Mouse (Mus musculus) limb, embryonic 14.5 days (tissue): ENCODE measurements around the gene Adss. TPM values are rescaled to one million over a fixed set of nuclear protein-coding genes. Genes with fewer than 3 reads are reported as not detected.

Experiments used
- ATAC-seq: fragments of 200-750 bp; cut with Nextera tagmentation; 2 replicates; pipeline ENCODE4 v1.8.0; 2017; ENCODE audit warnings: low read depth, moderate number of reproducible peaks, moderate TSS enrichment; ENCODE audit not compliant: low FRiP score
- DNase-seq: peaks from one replicate; pipeline ENCODE4 v3.0.0-alpha.2; 2015; ENCODE audit warnings: low spot score
- H3K27ac ChIP-seq: fragments of 300-500 bp; sonication (generic); replicated peaks from 2 replicates; pipeline ENCODE4 v1.5.1; 2014; ENCODE audit warnings: low read depth, mild to moderate bottlenecking, low read length, moderate library complexity, mixed read lengths
- H3K27me3 ChIP-seq: fragments of 300-500 bp; sonication (generic); 2 replicates; pipeline ENCODE4 v1.6.1; 2014; ENCODE audit warnings: low read length, mixed read lengths; ENCODE audit not compliant: control insufficient read depth, insufficient read depth
- H3K36me3 ChIP-seq: fragments of 300-500 bp; sonication (generic); 2 replicates; pipeline ENCODE4 v1.6.1; 2014; ENCODE audit warnings: mild to moderate bottlenecking, low read length, moderate library complexity, mixed read lengths; ENCODE audit not compliant: control insufficient read depth, insufficient read depth
- H3K4me1 ChIP-seq: fragments of 300-500 bp; sonication (generic); 2 replicates; pipeline ENCODE4 v1.6.1; 2014; ENCODE audit warnings: antibody characterized with exemption, low read length, mixed read lengths; ENCODE audit not compliant: control insufficient read depth, insufficient read depth
- H3K4me2 ChIP-seq: fragments of 300-500 bp; sonication (generic); replicated peaks from 2 replicates; pipeline ENCODE4 v1.6.1; 2014; ENCODE audit warnings: low read depth, mild to moderate bottlenecking, low read length, moderate library complexity; ENCODE audit not compliant: severe bottlenecking
- H3K4me3 ChIP-seq: fragments of 300-500 bp; sonication (generic); replicated peaks from 2 replicates; pipeline ENCODE4 v1.5.1; 2014; ENCODE audit warnings: low read length
- H3K9ac ChIP-seq: fragments of 300-500 bp; sonication (generic); 2 replicates; pipeline ENCODE4 v1.6.1; 2014; ENCODE audit warnings: mild to moderate bottlenecking, low read depth, low read length, moderate library complexity; ENCODE audit not compliant: severe bottlenecking
- H3K9me3 ChIP-seq: fragments of 300-500 bp; sonication (generic); 2 replicates; pipeline ENCODE4 v1.6.1; 2016; ENCODE audit warnings: low read length; ENCODE audit not compliant: control insufficient read depth
- POLR2A ChIP-seq: fragments of 200-500 bp; IDR thresholded peaks from 2 replicates; pipeline ENCODE4 v1.8.0; 2012; ENCODE audit warnings: inconsistent platforms, mild to moderate bottlenecking, moderate library complexity, borderline replicate concordance; ENCODE audit not compliant: insufficient read depth, insufficient read length; ENCODE audit errors: extremely low read depth
- WGBS: fragments of 180-500 bp; shearing (Covaris S2); extraction: QIAGEN DNeasy Blood & Tissue Kit; methylation state at CpG from one replicate; pipeline ENCODE4 v1.1.7; 2014; 5-methylcytosine and 5-hydroxymethylcytosine counted together
- polyA plus RNA-seq, 2 experiments: library from polyadenylated mRNA; depleted of rRNA in 1 of 2; stranded (reverse) in 1 of 2; unstranded in 1 of 2; fragments of >200 nt; fragmentation: Nextera tagmentation in 1 of 2; extraction: Ambion mirVana in 1 of 2; gene quantifications; 2 replicates each; pipeline versions ENCODE4 v1.2.1 to v1.2.3; 2012 to 2014

Gene Adss
- polyA plus RNA-seq, 2 experiments, result 40.0 to 50.1 TPM

GRCm38 (mm10) chr1:177727883-177728525 lies 68.3 kb downstream of the Adss start:
- Histone ChIP-seq H3K27me3 (no peaks in the 10 kb centered on the region), H3K4me2 (no peak overlapping the region), H3K4me3 (no peak overlapping the region), H3K36me3 (no peaks in the 10 kb centered on the region), H3K9ac (no peak overlapping the region), H3K4me1 (no peaks in the 10 kb centered on the region), H3K27ac (no peak overlapping the region), H3K9me3 (no peaks in the 10 kb centered on the region)
- no peak for DNase-seq
- no peak for TF ChIP-seq POLR2A
- no peak for ATAC-seq
- 77% methylated on average over 3 of the region's 3 CpGs for WGBS

- Histone ChIP-seq H3K9ac (no peak overlapping the region), H3K4me3 (no peak overlapping the region), H3K27ac (no peak overlapping the region), H3K27me3 (no peaks in the 10 kb centered on the region), H3K4me1 (no peaks in the 10 kb centered on the region), H3K36me3 (no peaks in the 10 kb centered on the region), H3K9me3 (no peaks in the 10 kb centered on the region), H3K4me2 (no peak overlapping the region)
- TF ChIP-seq POLR2A, result no peak
- 75% methylated on average over 5 of the region's 5 CpGs for WGBS
- DNase-seq, result no peak
- no peak for ATAC-seq
Measured at GRCm38 (mm10) chr1:177726870-177727269, 69.4 kb downstream of the Adss start.

- Histone ChIP-seq H3K4me2 (no peak overlapping the region), H3K27me3 (no peaks in the 10 kb centered on the region), H3K9ac (no peak overlapping the region), H3K36me3 (no peaks in the 10 kb centered on the region), H3K9me3 (no peaks in the 10 kb centered on the region), H3K27ac (no peak overlapping the region), H3K4me1 (no peaks in the 10 kb centered on the region), H3K4me3 (no peak overlapping the region)
- no peak for DNase-seq
- 67% methylated on average over 4 of the region's 4 CpGs for WGBS
- ATAC-seq, result no peak
- no peak for TF ChIP-seq POLR2A
Measured at GRCm38 (mm10) chr1:177723786-177724185, 72.5 kb downstream of the Adss start.

- ATAC-seq (no peak), DNase-seq (no peak)
- WGBS, result 73% methylated on average over 3 of the region's 3 CpGs
- no peak overlapping the region for H3K4me2 ChIP-seq
- no peaks in the 10 kb centered on the region for H3K9me3 ChIP-seq
- H3K4me1 ChIP-seq, result no peaks in the 10 kb centered on the region
- no peak overlapping the region for H3K27ac ChIP-seq
- no peak overlapping the region for H3K9ac ChIP-seq
- H3K4me3 ChIP-seq, result no peak overlapping the region
- no peaks in the 10 kb centered on the region for H3K36me3 ChIP-seq
- TF ChIP-seq POLR2A, result no peak
- H3K27me3 ChIP-seq, result no peaks in the 10 kb centered on the region
Measured at GRCm38 (mm10) chr1:177719029-177719427, 77.3 kb downstream of the Adss start.

GRCm38 (mm10) chr1:177718340-177719028 lies 77.8 kb downstream of the Adss start:
- H3K27ac ChIP-seq, result no peak overlapping the region
- no peak overlapping the region for H3K9ac ChIP-seq
- ATAC-seq (no peak), DNase-seq (no peak)
- H3K9me3 ChIP-seq, result no peaks in the 10 kb centered on the region
- no peaks in the 10 kb centered on the region for H3K4me1 ChIP-seq
- H3K27me3 ChIP-seq, result no peaks in the 10 kb centered on the region
- H3K4me3 ChIP-seq, result no peak overlapping the region
- WGBS, result 66% methylated on average over 11 of the region's 11 CpGs
- no peak overlapping the region for H3K4me2 ChIP-seq
- no peak for TF ChIP-seq POLR2A
- no peaks in the 10 kb centered on the region for H3K36me3 ChIP-seq
